Mouse (Mus musculus): ENCODE measurements at regions not wholly inside any gene's neighbourhood (a gene's known extent, or its start where the extent isn't known, plus 50 kb on each side); places are given as distances from the start of the nearest gene placed in this dataset.

GRCm38 (mm10) chr16:55550649-55551312 is 253.0 kb upstream of the Zpld1 start:
- H3K27ac ChIP-seq (ENCODE audit: low read depth, low read length) = no peak overlapping the region
- no peaks in the 10 kb centered on the region for H3K9me3 ChIP-seq (ENCODE audit: control insufficient read depth, low read length)
- H3K9ac ChIP-seq (replicated peaks; ENCODE audit: low read depth, low read length) = no peak overlapping the region
- peak; percentile 76 for ATAC-seq (ENCODE audit: low read depth)
- no peak overlapping the region for H3K4me2 ChIP-seq (ENCODE audit: low read depth, low read length)
- 26% methylated on average over 4 of the region's 4 CpGs for WGBS
- no peak overlapping the region for H3K4me3 ChIP-seq (ENCODE audit: low read depth, low read length)
- no peaks in the 10 kb centered on the region for H3K27me3 ChIP-seq (ENCODE audit: control insufficient read depth, insufficient read depth, low read length)
- no peaks in the 10 kb centered on the region for H3K4me1 ChIP-seq (ENCODE audit: control insufficient read depth, insufficient read depth, low read length)
- H3K36me3 ChIP-seq (ENCODE audit: control insufficient read depth, insufficient read depth, low read length) = no peaks in the 10 kb centered on the region

- no peaks in the 10 kb centered on the region for H3K4me1 ChIP-seq (ENCODE audit: control insufficient read depth, insufficient read depth, low read length)
- 93% methylated on average over 2 of the region's 2 CpGs for WGBS
- H3K4me2 ChIP-seq (ENCODE audit: low read depth, low read length) = no peak overlapping the region
- no peak overlapping the region for H3K9ac ChIP-seq (replicated peaks; ENCODE audit: low read depth, low read length)
- no peak overlapping the region for H3K27ac ChIP-seq (ENCODE audit: low read depth, low read length)
- H3K36me3 ChIP-seq (ENCODE audit: control insufficient read depth, insufficient read depth, low read length) = no peaks in the 10 kb centered on the region
- ATAC-seq (ENCODE audit: low read depth) = no peak
- H3K27me3 ChIP-seq (ENCODE audit: control insufficient read depth, insufficient read depth, low read length) = no peaks in the 10 kb centered on the region
- H3K9me3 ChIP-seq (ENCODE audit: control insufficient read depth, low read length) = no peaks in the 10 kb centered on the region
- no peak overlapping the region for H3K4me3 ChIP-seq (ENCODE audit: low read depth, low read length)
These were observed 249.3 kb upstream of the Zpld1 start for GRCm38 (mm10) chr16:55547095-55547494.

GRCm38 (mm10) chr16:55540336-55541015 is 242.7 kb upstream of the Zpld1 start:
- Histone ChIP-seq H3K9ac (replicated peaks; ENCODE audit: low read depth, low read length) (no peak overlapping the region), H3K27ac (ENCODE audit: low read depth, low read length) (no peak overlapping the region), H3K36me3 (ENCODE audit: control insufficient read depth, insufficient read depth, low read length) (no peaks in the 10 kb centered on the region), H3K4me1 (ENCODE audit: control insufficient read depth, insufficient read depth, low read length) (no peaks in the 10 kb centered on the region), H3K9me3 (ENCODE audit: control insufficient read depth, low read length) (no peaks in the 10 kb centered on the region), H3K27me3 (ENCODE audit: control insufficient read depth, insufficient read depth, low read length) (no peaks in the 10 kb centered on the region), H3K4me2 (ENCODE audit: low read depth, low read length) (no peak overlapping the region), H3K4me3 (ENCODE audit: low read depth, low read length) (no peak overlapping the region)
- 95% methylated on average over 3 of the region's 3 CpGs for WGBS
- ATAC-seq (ENCODE audit: low read depth) = no peak

DNA sequence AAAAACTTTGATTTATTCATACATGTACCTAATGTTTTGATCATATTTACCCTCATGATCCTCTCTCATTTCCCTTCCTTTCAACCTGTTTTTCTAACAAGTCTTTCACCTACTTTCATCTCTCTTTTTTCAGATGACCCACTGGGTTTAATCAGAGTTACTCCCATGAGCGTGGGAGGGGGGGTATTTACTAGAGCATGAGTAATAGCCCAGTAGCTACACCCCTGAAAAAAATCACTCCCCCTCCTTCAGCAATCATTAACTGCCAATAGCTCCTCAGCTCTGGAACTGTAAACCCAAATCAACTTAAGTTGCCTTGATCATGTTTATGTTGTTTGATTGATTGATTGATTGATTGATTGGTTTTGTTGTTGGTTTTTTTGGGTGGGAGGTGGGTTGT is 241.4 kb upstream of the Zpld1 start:
- Histone ChIP-seq H3K36me3 (ENCODE audit: control insufficient read depth, insufficient read depth, low read length) (no peaks in the 10 kb centered on the region), H3K4me3 (ENCODE audit: low read depth, low read length) (no peak overlapping the region), H3K4me1 (ENCODE audit: control insufficient read depth, insufficient read depth, low read length) (no peaks in the 10 kb centered on the region), H3K9me3 (ENCODE audit: control insufficient read depth, low read length) (no peaks in the 10 kb centered on the region), H3K9ac (replicated peaks; ENCODE audit: low read depth, low read length) (no peak overlapping the region), H3K4me2 (ENCODE audit: low read depth, low read length) (no peak overlapping the region), H3K27ac (ENCODE audit: low read depth, low read length) (no peak overlapping the region), H3K27me3 (ENCODE audit: control insufficient read depth, insufficient read depth, low read length) (no peaks in the 10 kb centered on the region)
- 69% methylated on average over 1 of the region's 1 CpGs for WGBS
- ATAC-seq (ENCODE audit: low read depth) = no peak

GRCm38 (mm10) chr16:55537548-55537947 is 239.8 kb upstream of the Zpld1 start:
- H3K4me3 ChIP-seq (ENCODE audit: low read depth, low read length) = no peak overlapping the region
- no peak overlapping the region for H3K27ac ChIP-seq (ENCODE audit: low read depth, low read length)
- 86% methylated on average over 5 of the region's 5 CpGs for WGBS
- ATAC-seq (ENCODE audit: low read depth) = no peak
- no peaks in the 10 kb centered on the region for H3K4me1 ChIP-seq (ENCODE audit: control insufficient read depth, insufficient read depth, low read length)
- H3K27me3 ChIP-seq (ENCODE audit: control insufficient read depth, insufficient read depth, low read length) = no peaks in the 10 kb centered on the region
- no peak overlapping the region for H3K9ac ChIP-seq (replicated peaks; ENCODE audit: low read depth, low read length)
- no peaks in the 10 kb centered on the region for H3K36me3 ChIP-seq (ENCODE audit: control insufficient read depth, insufficient read depth, low read length)
- H3K9me3 ChIP-seq (ENCODE audit: control insufficient read depth, low read length) = no peaks in the 10 kb centered on the region
- no peak overlapping the region for H3K4me2 ChIP-seq (ENCODE audit: low read depth, low read length)

- 87% methylated on average over 3 of the region's 3 CpGs for WGBS
- Histone ChIP-seq H3K9me3 (ENCODE audit: control insufficient read depth, low read length) (no peaks in the 10 kb centered on the region), H3K36me3 (ENCODE audit: control insufficient read depth, insufficient read depth, low read length) (no peaks in the 10 kb centered on the region), H3K27ac (ENCODE audit: low read depth, low read length) (no peak overlapping the region), H3K4me1 (ENCODE audit: control insufficient read depth, insufficient read depth, low read length) (no peaks in the 10 kb centered on the region), H3K9ac (replicated peaks; ENCODE audit: low read depth, low read length) (no peak overlapping the region), H3K27me3 (ENCODE audit: control insufficient read depth, insufficient read depth, low read length) (no peaks in the 10 kb centered on the region), H3K4me2 (ENCODE audit: low read depth, low read length) (no peak overlapping the region), H3K4me3 (ENCODE audit: low read depth, low read length) (no peak overlapping the region)
- ATAC-seq (ENCODE audit: low read depth) = no peak
These were observed 234.9 kb upstream of the Zpld1 start for GRCm38 (mm10) chr16:55532686-55533085.

DNA sequence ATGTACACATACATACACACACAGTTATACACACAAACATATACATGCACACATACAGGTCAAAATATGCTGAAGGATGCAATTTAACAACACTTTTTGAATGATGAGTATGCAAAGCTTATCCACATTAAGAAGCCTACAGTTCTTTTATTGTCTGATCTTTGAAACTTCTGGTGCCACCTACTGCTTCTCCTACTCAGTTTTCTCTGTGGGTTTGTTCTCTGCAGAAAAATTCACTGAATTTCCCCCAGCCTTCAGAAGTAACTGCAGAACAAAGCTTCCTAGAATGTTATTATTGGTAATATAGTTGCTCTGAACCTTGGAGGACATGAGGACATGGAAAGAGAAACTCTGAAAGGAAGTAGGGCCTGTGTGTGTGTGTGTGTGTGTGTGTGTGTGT is 233.1 kb upstream of the Zpld1 start:
- Histone ChIP-seq H3K36me3 (ENCODE audit: control insufficient read depth, insufficient read depth, low read length) (no peaks in the 10 kb centered on the region), H3K4me1 (ENCODE audit: control insufficient read depth, insufficient read depth, low read length) (no peaks in the 10 kb centered on the region), H3K9ac (replicated peaks; ENCODE audit: low read depth, low read length) (no peak overlapping the region), H3K4me3 (ENCODE audit: low read depth, low read length) (no peak overlapping the region), H3K4me2 (ENCODE audit: low read depth, low read length) (no peak overlapping the region), H3K27me3 (ENCODE audit: control insufficient read depth, insufficient read depth, low read length) (no peaks in the 10 kb centered on the region), H3K9me3 (ENCODE audit: control insufficient read depth, low read length) (no peaks in the 10 kb centered on the region), H3K27ac (ENCODE audit: low read depth, low read length) (no peak overlapping the region)
- ATAC-seq (ENCODE audit: low read depth) = no peak

DNA sequence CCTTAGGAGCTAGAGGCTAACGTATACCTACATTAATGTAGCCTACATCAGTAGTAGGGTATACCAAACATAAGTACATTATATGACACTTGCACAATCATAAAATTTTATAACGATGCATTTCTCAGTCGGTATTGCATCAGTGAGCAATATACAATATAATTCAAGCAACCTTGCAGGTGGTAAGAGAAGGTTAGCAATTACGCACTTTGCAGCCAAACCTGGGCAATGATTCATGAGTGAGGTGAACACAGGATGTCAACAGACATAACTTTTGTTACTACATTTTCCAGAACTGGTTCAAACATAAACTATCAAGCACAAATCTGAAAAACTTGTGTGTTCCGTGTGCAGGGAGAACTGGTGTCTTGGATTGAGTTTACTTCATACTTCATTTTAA is 229.9 kb upstream of the Zpld1 start:
- Histone ChIP-seq H3K27ac (ENCODE audit: low read depth, low read length) (no peak overlapping the region), H3K4me1 (ENCODE audit: control insufficient read depth, insufficient read depth, low read length) (no peaks in the 10 kb centered on the region), H3K9me3 (ENCODE audit: control insufficient read depth, low read length) (no peaks in the 10 kb centered on the region), H3K9ac (replicated peaks; ENCODE audit: low read depth, low read length) (no peak overlapping the region), H3K27me3 (ENCODE audit: control insufficient read depth, insufficient read depth, low read length) (no peaks in the 10 kb centered on the region), H3K4me2 (ENCODE audit: low read depth, low read length) (no peak overlapping the region), H3K36me3 (ENCODE audit: control insufficient read depth, insufficient read depth, low read length) (no peaks in the 10 kb centered on the region), H3K4me3 (ENCODE audit: low read depth, low read length) (no peak overlapping the region)
- ATAC-seq (ENCODE audit: low read depth) = no peak
- 92% methylated on average over 5 of the region's 5 CpGs for WGBS

DNA sequence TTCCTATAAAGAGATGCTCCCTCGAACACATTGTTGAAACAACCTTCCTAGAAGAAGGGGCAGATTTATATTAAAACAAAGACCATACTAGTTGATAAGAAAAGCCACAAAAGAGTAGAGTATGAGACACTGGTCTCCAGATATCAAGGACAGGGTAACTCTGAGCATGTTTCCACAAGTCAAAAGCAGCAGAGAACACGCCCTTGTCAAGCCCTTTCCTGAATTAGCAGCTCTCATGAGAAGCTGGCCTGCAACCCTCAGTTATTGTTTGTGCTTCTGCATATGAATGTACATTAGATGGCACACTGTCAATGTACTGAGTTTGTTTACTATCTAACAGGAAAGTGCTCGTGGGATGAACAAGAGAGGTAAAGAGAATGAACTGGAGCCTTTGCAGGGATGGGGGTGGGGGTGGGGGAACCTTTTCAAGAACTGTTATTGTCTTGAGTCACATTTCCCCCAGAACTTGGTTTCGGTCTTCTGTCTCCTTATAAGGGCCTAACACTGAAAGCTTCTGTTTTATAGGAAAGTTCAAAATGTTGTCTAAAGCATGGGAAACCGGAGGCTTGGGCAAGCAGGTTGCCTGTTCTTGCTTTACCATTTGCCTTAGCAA is 228.6 kb upstream of the Zpld1 start:
- no peak for ATAC-seq (ENCODE audit: low read depth)
- H3K4me2 ChIP-seq (ENCODE audit: low read depth, low read length) = no peak overlapping the region

More for the DNA sequence above, 228.6 kb upstream of the Zpld1 start:
- Histone ChIP-seq H3K4me1 (ENCODE audit: control insufficient read depth, insufficient read depth, low read length) (no peaks in the 10 kb centered on the region), H3K9ac (replicated peaks; ENCODE audit: low read depth, low read length) (no peak overlapping the region), H3K4me3 (ENCODE audit: low read depth, low read length) (no peak overlapping the region), H3K27ac (ENCODE audit: low read depth, low read length) (no peak overlapping the region), H3K36me3 (ENCODE audit: control insufficient read depth, insufficient read depth, low read length) (no peaks in the 10 kb centered on the region), H3K9me3 (ENCODE audit: control insufficient read depth, low read length) (no peaks in the 10 kb centered on the region), H3K27me3 (ENCODE audit: control insufficient read depth, insufficient read depth, low read length) (no peaks in the 10 kb centered on the region)
- WGBS = 74% methylated on average over 5 of the region's 5 CpGs
